Mouse (Mus musculus): ENCODE data around the gene Faah.

GRCm38 (mm10) chr4:116015502-116015901, 2.2 kb downstream of the Faah start:
- no peak for TF ChIP-seq CTCF (IDR thresholded peaks at IDR 0.05; ENCODE audit: extremely low read depth, insufficient read depth, insufficient read length, insufficient replicate concordance)
- TF ChIP-seq POLR2A (IDR thresholded peaks at IDR 0.05; ENCODE audit: low read depth, low read length) = no peak

Measured in spleen, adult 2 months (tissue).